Mouse (Mus musculus) CH12.LX (cell line): ENCODE measurements around the gene Gm3453.
"Not testable (repeated sequence)": the region's sequence is repeated elsewhere in the genome, so short reads cannot be mapped to it uniquely, and the experiment has no call there.

Experiments used
- CHD2 ChIP-seq: IDR thresholded peaks from 2 replicates; pipeline ENCODE4 v1.6.1; 2011; ENCODE audit warnings: low read length, improper control_type of control experiment
- CTCF ChIP-seq, 2 experiments: IDR thresholded peaks in 1 of 2; conservative IDR thresholded peaks in 1 of 2; 2 replicates each; pipeline ENCODE4 v1.5.1; 2011 to 2012; ENCODE audit warnings: low read depth in 2 of 2, low read length in 2 of 2, improper control_type of control experiment in 1 of 2, inconsistent platforms in 1 of 2, mild to moderate bottlenecking in 1 of 2, moderate library complexity in 1 of 2
- GABPA ChIP-seq: IDR thresholded peaks from 2 replicates; pipeline ENCODE4 v1.6.1; 2012; ENCODE audit warnings: low read depth, low read length, improper control_type of control experiment, inconsistent platforms; ENCODE audit not compliant: insufficient replicate concordance
- MAFK ChIP-seq: IDR thresholded peaks from 2 replicates; pipeline ENCODE4 v1.6.1; 2011; ENCODE audit warnings: low read length, improper control_type of control experiment; ENCODE audit not compliant: insufficient replicate concordance
- MAZ ChIP-seq: IDR thresholded peaks from 2 replicates; pipeline ENCODE4 v1.6.1; 2012; ENCODE audit warnings: low read depth, mild to moderate bottlenecking, inconsistent platforms, low read length, improper control_type of control experiment, moderate library complexity
- MYC ChIP-seq: IDR thresholded peaks from 2 replicates; pipeline ENCODE4 v1.6.1; 2011; ENCODE audit warnings: low read depth, mild to moderate bottlenecking, improper control_type of control experiment, low read length
- NELFE ChIP-seq: IDR thresholded peaks from 2 replicates; pipeline ENCODE4 v1.6.1; 2011; ENCODE audit warnings: low read depth, low read length, improper control_type of control experiment
- PAX5 ChIP-seq: IDR thresholded peaks from 2 replicates; pipeline ENCODE4 v1.6.1; 2012; ENCODE audit warnings: low read length, inconsistent platforms, mixed read lengths
- POLR2A ChIP-seq: IDR thresholded peaks from 2 replicates; pipeline ENCODE4 v1.6.1; 2011; ENCODE audit warnings: low read depth, mild to moderate bottlenecking, improper control_type of control experiment, low read length
- RAD21 ChIP-seq: IDR thresholded peaks from 2 replicates; pipeline ENCODE4 v1.6.1; 2011; ENCODE audit warnings: low read depth, mild to moderate bottlenecking, low read length, improper control_type of control experiment, moderate library complexity
- RCOR1 ChIP-seq: conservative IDR thresholded peaks from 2 replicates; pipeline ENCODE4 v1.6.1; 2012; ENCODE audit warnings: low read depth, mild to moderate bottlenecking, inconsistent platforms, low read length, improper control_type of control experiment
- USF2 ChIP-seq: conservative IDR thresholded peaks from 2 replicates; pipeline ENCODE4 v1.6.1; 2011; ENCODE audit warnings: low read depth, low read length, improper control_type of control experiment
- ZKSCAN1 ChIP-seq: IDR thresholded peaks from 2 replicates; pipeline ENCODE4 v1.6.1; 2012; ENCODE audit warnings: low read depth, inconsistent platforms, low read length, improper control_type of control experiment, borderline replicate concordance

GRCm38 (mm10) chr14:5961635-5962034 is 17.3 kb downstream of the Gm3453 start, which contains the start of gene Gm3248:
- TF ChIP-seq CTCF (conservative IDR thresholded peaks at IDR 0.05 in 1 of 2, IDR thresholded peaks at IDR 0.05 in 1 of 2; ENCODE audit: low read depth in 2 of 2, low read length in 2 of 2); POLR2A; NELFE; USF2; GABPA; MAFK; RAD21; PAX5; ZKSCAN1; MAZ; CHD2; MYC; RCOR1: not testable (repeated sequence)
